Mouse (Mus musculus): ENCODE data around the gene Ankrd34a. TPM values are rescaled to one million over a fixed set of nuclear protein-coding genes. Genes with fewer than 3 reads are reported as not detected.

The Ankrd34a gene
- total RNA-seq, 1 experiment from 2014 or later: 0.70 TPM

GRCm38 (mm10) chr3:96563267-96563666 is 33.2 kb upstream of the Ankrd34a start:
- DNase-seq: peak; percentile 64

DNA sequence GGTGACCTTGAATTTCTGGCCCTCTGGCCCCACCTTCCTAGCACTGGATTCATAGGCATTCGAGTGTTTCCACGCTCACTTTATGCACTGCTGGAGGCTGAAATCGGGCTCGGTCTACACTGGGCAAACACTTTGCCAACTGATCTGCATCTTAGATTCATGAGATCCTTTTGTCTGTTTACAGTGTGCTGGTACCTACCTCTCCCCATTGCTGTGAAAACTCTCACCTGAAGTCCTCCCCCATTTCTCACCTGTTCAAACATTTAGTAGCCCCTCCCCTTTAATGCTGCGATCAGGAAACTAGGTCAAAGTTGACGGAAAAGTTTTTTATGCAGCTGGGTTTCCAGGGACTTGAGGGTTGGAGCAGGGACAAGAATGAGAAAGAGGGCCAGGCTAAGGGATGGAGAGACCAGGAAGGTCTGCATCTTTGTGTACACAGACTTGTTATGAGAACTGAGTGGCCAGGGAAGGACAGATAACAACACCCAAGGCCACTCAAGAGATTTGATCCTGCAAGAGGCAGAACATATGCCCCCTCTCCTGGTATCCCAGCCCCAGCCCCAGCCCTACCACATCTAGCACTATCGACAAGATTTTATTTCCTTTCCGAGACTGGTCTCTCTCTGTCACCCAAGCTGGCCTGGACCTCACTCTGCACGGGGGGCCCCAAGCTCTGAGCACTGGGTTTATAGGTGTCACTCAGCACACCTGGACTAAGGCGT is 32.4 kb upstream of the Ankrd34a start:
- DNase-seq: peak; percentile 52

GRCm38 (mm10) chr3:96564633-96565032 is 31.8 kb upstream of the Ankrd34a start:
- DNase-seq: peak; percentile 66

GRCm38 (mm10) chr3:96565105-96565504 is 31.3 kb upstream of the Ankrd34a start:
- DNase-seq: no peak

DNA sequence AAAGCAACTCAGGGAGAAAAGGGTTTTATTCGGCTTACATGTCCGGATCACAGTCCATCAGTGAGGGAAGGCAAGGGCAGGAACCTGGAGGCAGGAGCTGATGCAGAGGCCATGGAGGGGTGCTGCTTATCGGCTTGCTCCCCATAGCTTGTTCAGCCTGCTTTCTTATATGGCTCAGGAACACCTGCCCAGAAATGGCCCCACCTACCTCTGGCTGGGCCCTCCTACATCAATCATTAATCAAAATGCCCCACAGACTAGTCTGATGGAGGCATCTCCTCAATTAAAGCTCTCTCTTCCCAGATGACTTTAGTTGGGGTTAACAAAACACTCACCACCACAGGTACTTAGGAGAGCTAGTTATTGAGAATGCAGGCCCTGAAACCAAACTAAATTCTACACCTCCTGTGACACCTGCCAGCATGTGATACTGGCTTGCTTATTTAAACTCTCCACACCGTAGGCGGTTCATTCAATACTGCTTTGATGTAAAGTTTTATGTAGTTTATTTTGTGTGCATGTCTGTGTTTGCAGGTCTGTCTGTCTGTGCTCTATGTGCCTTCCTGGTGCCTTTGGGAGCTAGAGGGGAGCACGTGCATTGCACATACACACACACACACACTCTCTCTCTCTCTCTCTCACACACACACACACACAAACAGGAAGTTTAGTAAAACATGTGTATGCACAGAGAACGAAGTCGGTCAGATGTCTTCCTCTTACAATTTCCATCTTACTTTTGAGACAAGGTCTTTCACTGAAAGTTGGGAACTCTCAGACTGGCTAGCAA is 29.6 kb upstream of the Ankrd34a start:
- no peak for DNase-seq

DNA sequence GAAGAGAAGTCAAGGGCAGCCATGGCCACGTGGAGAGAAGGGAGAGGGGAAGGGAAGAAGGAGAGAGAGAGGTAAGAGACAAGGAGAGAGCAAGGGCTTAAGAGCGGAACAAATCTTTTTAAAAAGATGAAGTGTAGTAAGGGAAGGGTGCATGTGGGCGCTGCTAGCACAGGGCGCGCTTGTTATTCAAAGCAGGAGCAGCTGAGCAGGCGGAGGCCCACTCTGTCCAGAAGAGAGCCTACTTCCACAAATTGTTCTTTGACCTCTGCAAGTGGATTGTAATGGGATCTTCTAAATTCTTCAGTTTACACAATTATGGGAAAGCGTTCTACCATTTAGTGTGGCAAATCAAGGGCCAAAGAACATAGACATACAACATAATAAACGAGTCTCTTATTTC is 27.8 kb upstream of the Ankrd34a start:
- DNase-seq: no peak

GRCm38 (mm10) chr3:96569506-96569905 is 26.9 kb upstream of the Ankrd34a start:
- DNase-seq: no peak

- no peak for DNase-seq
These were observed 26.4 kb upstream of the Ankrd34a start for GRCm38 (mm10) chr3:96569966-96570605.

DNA sequence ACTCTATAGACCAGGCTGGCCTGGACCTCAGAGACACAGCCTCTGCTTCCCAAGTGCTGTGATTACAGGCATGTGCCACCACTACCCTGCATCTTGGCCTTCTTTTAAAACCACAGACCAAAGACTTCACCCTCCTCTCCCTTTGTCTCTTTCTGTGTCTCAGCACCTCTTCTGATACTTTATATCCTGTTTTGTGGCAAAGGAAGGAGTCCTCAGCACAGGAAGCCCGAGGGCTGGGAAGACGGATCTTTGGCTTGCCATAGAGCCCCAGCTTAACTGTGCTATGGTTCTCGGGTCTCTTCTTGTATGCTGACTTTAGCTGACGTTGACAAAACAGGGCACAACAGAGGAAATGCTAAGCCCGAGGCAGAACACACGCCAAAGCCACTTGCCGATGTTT is 25.8 kb upstream of the Ankrd34a start:
- no peak for DNase-seq

- DNase-seq: no peak
These were observed 25.1 kb upstream of the Ankrd34a start for GRCm38 (mm10) chr3:96571336-96571735.

DNA sequence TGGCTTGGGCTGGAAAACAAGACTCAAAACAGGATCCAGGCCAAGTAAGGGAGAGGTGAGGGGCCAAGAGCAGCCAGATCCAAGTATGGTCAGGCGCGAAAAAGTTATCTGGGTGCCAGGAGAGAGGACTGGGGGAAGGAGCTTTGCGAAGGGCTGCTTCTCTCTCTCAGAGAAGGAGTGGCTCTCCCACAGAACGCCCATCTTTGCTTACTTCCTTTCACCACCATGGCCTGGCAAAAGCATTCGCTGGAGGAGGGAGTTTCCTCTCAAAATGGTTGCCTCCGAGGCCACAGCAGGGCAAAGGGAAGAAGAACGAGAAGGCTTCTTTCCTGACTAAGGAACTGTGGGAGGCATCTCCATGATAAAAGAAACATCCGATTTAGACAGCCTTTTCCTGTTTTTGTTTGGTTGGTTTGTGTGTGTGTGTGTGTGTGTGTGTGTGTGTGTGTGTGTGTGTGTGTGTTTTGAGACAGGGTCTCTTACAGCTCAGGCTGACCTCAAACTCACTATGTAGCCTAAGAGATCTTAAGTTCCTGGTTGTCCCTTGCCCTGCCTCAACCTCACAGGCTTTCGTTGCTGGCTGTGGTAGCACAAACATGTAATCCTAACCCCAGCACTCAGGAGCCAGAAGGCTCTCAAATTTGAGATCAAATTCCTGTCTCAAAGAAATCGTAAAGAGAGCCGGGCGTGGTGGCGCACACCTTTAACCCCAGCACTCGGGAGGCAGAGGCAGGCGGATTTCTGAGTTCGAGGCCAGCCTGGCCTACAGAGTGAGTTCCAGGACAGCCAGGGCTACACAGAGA is 24.3 kb upstream of the Ankrd34a start:
- peak; percentile 71 for DNase-seq

DNA sequence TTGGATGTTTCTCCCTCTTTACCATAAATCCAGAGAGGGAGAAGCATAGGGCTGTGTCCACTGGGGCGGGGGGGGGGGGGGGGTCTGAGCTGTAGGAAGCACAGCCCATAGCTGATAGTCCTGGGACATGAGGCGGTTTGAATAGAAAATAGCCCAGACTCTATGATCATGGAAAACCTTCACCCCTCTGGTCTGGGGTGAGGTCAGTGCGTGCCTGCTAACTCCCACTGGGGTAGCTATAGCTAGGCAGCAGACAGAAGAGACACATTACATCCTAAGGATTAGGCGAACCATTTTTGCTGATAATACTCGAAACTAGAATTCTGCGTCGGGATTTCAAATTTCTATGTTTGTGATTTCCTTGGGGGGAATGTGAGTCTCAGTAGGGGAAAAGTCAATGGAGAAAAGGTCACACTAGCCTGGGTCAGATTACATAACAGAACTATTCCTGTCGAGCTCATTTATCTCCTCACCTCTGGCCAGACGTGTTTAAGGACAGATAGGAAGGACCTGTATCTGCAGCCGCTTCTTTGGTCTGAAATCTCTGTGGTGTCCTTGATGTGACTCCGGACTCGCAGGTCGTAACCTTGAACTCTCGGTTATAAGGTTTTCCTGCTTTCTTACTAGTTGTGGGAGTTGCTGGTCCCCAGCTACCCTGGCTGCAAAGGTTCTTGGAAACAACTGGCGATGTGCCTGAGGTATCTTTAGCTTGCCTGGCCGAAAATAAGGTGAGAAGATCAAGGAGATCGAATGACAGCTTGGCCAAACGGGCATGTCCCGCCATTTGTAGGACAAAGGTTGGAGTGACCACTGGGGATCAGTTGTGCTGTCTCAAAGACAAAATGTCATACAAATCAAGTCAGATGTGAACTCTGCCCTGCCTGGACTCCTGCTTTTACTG is 22.6 kb upstream of the Ankrd34a start:
- peak; percentile 75 for DNase-seq

- peak; percentile 78 for DNase-seq
These were observed 21.0 kb upstream of the Ankrd34a start for GRCm38 (mm10) chr3:96575272-96575984.

GRCm38 (mm10) chr3:96576005-96576658 is 20.3 kb upstream of the Ankrd34a start:
- peak; percentile 89 for DNase-seq

GRCm38 (mm10) chr3:96576690-96577541 is 19.5 kb upstream of the Ankrd34a start, which contains the start of gene Gm16253:
Gene Gm16253, plus strand, starts transcription at chr3:96576984.
- peak; percentile 95 for DNase-seq

- no peak for DNase-seq
These were observed 18.9 kb upstream of the Ankrd34a start for GRCm38 (mm10) chr3:96577566-96577965.

- no peak for DNase-seq
These were observed 17.7 kb upstream of the Ankrd34a start for GRCm38 (mm10) chr3:96578561-96579238.

DNA sequence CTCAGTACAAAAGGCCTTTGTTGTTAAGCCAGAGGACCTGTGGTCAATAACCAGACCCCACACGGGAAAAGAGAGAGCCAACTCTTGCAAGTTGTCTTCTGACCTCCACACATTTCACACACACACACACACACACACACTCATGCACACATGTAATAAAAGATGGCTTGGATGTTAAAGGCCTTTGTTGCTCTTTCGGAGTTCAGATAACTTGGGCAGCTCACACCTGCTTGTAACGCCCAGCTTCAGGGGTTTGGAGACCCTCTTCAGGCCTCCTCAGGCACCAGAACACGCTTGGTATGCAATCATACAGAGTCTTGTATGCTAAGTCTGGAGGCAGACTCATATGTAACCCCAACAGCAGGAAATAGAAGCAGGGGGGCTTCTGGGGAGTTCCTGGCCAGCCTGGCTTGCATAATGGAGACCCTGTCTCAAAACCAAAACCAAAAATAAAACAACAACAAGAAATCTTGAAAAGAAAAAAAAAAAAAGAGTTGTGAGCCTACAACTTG is 17.1 kb upstream of the Ankrd34a start:
- DNase-seq: no peak
